Mouse (Mus musculus): Measurements from ENCODE around the gene Ric1. TPM values are rescaled to one million over a fixed set of nuclear protein-coding genes. Genes with fewer than 3 reads are reported as not detected.
"Not testable (repeated sequence)": the region's sequence is repeated elsewhere in the genome, so short reads cannot be mapped to it uniquely, and the experiment has no call there.

The Ric1 gene
- polyA plus RNA-seq, 1 experiment, result 28.9 TPM

DNA sequence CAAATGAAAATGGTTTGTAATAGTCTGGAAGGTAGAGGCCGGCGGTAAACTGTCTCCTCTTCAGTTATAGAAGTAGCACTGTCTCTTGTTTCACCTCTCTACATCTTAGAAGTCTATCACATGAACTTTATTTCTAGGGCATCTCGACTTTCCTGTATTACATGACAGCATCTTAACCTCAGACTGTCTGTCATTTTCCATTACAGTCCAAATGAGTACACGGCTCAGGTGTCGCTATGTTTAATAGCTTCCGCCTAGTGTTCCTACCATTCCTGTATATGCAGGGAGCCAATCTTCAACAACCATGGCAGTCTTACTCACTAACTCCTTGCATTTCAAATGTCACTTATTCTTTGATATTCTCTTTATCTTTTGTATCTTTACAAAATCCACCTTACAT is 21.9 kb downstream of the Ric1 start:
- H3K4me1 ChIP-seq (ENCODE audit: control insufficient read depth, insufficient read depth, low read length), result no peaks in the 10 kb centered on the region
- H3K4me3 ChIP-seq (ENCODE audit: insufficient read depth, low read length), result no peak overlapping the region
- no peak overlapping the region for H3K27ac ChIP-seq (ENCODE audit: insufficient read depth, low read length)
- no peak for TF ChIP-seq CTCF (IDR thresholded peaks at IDR 0.05; ENCODE audit: extremely low read depth, insufficient read depth, low read length)
- no peak for TF ChIP-seq POLR2A (IDR thresholded peaks at IDR 0.05; ENCODE audit: extremely low read depth, insufficient read depth, low read length)

DNA sequence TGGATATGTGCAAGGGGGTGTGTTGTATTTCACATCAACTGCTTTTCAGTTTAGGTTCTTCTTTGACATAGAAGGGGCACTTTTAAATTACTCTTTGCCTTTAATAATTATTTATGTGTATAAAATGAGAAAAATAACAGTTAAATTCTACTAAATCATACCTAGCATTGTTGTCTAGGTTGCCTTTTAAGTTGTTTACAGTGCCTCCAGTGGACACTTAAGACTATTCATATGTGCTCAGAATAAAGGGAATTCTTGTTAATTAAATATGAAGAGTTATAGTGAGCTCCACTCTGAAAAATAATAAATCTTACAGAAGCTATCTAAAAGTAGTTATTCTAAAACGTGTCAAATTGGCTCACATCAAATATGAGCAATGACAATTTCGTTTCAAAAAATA is 28.5 kb downstream of the Ric1 start:
- H3K4me3 ChIP-seq (ENCODE audit: insufficient read depth, low read length), result no peak overlapping the region
- no peak for TF ChIP-seq POLR2A (IDR thresholded peaks at IDR 0.05; ENCODE audit: extremely low read depth, insufficient read depth, low read length)
- TF ChIP-seq CTCF (IDR thresholded peaks at IDR 0.05; ENCODE audit: extremely low read depth, insufficient read depth, low read length), result no peak
- H3K27ac ChIP-seq (ENCODE audit: insufficient read depth, low read length), result no peak overlapping the region
- H3K4me1 ChIP-seq (ENCODE audit: control insufficient read depth, insufficient read depth, low read length), result no peaks in the 10 kb centered on the region

DNA sequence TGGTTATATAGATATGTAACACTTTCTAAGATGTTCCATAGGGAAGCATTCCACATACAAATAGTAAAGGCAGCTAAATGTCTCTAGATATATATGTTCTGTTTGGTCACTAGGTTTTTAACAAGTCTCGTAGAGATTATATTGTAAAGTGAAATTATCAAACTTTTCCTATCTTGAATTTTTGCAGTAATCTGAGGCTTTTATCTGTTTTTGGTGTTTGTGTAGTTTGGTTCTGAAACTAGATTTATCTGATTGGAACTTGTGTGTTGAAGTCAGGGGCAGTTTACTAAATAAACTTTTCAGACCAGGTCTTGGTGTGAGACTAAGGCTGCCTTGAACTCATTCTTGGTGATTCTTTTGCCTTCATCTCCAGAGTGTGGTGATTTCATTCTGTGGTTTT is 29.0 kb downstream of the Ric1 start:
- Histone ChIP-seq H3K4me3 (ENCODE audit: insufficient read depth, low read length) (no peak overlapping the region), H3K4me1 (ENCODE audit: control insufficient read depth, insufficient read depth, low read length) (no peaks in the 10 kb centered on the region), H3K27ac (ENCODE audit: insufficient read depth, low read length) (no peak overlapping the region)
- no peak for TF ChIP-seq CTCF (IDR thresholded peaks at IDR 0.05; ENCODE audit: extremely low read depth, insufficient read depth, low read length)
- no peak for TF ChIP-seq POLR2A (IDR thresholded peaks at IDR 0.05; ENCODE audit: extremely low read depth, insufficient read depth, low read length)

DNA sequence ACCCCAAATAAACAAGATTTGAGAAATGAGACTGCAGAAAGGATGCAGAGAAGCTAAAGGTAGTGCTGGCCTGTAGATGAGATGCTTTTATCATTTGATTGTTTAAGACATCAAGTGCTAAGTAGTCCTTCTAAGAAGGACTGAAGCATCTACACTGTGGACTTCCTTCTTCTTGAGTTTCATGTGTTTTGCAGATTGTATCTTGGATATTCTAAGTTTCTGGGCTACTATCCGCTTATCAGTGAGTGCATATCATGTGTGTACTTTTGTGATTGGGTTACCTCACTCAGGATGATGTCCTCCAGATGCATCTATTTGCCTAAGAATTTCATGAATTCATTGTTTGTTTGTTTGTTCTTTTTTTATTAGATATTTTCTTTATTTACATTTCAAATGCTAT is 29.9 kb downstream of the Ric1 start:
- not testable (repeated sequence) for H3K4me1 ChIP-seq (ENCODE audit: control insufficient read depth, insufficient read depth, low read length); H3K27ac ChIP-seq (ENCODE audit: insufficient read depth, low read length); H3K4me3 ChIP-seq (ENCODE audit: insufficient read depth, low read length)

DNA sequence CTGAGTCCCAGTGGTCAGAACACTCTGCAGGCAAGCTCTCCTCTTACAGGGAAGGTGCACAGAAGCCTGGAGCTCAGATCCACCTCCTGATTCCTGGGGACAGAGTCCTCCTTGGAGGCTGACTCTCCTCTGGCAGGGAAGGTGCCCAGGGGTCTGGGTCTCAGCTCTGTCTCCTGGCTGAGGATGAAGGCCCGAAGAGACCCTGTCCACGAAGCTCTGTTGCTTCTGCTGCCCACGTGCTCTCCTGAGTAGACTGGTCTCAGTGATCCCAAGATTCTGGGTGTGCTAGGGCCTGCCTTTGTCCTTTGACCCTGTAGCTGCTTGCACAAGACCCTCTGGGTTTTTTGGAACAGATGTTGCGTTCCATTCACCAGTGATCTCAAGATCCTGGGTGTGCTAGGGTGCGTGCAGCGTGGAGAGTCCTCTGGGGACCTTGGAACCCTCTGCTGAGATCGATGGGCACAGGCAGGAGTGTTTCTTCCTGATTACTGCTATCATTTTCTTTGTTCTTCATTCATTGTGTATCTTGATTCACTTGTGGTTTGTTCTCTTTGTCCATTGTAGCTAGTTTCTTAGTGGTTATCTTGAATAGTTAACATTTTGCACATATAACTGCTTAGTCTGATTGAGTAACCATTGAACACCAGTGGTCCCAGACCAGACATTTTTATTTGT is 35.2 kb downstream of the Ric1 start:
- not testable (repeated sequence) for H3K4me1 ChIP-seq (ENCODE audit: control insufficient read depth, insufficient read depth, low read length); H3K27ac ChIP-seq (ENCODE audit: insufficient read depth, low read length); H3K4me3 ChIP-seq (ENCODE audit: insufficient read depth, low read length)

DNA sequence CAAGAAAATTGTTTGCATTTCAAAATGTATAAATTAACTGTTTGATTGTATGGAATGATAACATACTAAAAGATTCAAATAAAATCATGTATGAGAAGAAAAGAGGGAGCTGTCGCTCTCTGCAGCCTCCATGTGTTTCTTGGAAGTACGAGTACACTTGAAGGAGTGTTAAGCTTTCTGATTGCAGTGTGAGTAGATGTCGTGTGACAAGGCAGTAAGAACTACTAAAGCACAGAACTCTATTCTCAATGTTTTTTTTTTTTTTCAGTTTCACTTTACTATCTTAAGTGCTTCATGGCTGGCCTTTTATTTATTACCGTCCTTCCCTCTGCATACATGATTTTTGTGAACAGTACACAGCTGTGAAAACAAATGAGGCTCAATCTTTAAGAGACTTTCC is 40.1 kb downstream of the Ric1 start:
- H3K4me3 ChIP-seq (ENCODE audit: insufficient read depth, low read length), result no peak overlapping the region
- TF ChIP-seq POLR2A (IDR thresholded peaks at IDR 0.05; ENCODE audit: extremely low read depth, insufficient read depth, low read length) (no peak), CTCF (IDR thresholded peaks at IDR 0.05; ENCODE audit: extremely low read depth, insufficient read depth, low read length) (no peak)
- no peak overlapping the region for H3K27ac ChIP-seq (ENCODE audit: insufficient read depth, low read length)
- no peaks in the 10 kb centered on the region for H3K4me1 ChIP-seq (ENCODE audit: control insufficient read depth, insufficient read depth, low read length)

DNA sequence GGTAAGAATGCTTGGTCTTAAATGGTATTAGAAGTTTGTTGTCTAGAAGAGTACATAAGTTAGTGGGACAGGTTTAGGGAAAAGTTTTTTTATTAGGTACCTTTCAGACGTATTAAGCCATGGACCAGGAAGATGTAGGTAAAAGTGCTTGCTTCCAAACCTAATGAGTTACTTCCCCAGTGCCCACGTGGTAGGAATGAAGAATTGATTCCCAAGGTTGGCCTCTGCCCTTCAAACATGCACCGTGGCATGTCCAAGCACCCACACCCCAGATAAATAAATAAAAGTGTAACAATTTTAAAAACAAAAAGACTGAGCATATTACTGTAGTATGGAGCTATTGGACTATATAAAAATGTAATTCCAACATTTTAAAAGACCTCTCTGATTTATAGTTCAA is 40.5 kb downstream of the Ric1 start:
- TF ChIP-seq CTCF (IDR thresholded peaks at IDR 0.05; ENCODE audit: extremely low read depth, insufficient read depth, low read length) (no peak), POLR2A (IDR thresholded peaks at IDR 0.05; ENCODE audit: extremely low read depth, insufficient read depth, low read length) (no peak)
- H3K27ac ChIP-seq (ENCODE audit: insufficient read depth, low read length), result no peak overlapping the region

DNA sequence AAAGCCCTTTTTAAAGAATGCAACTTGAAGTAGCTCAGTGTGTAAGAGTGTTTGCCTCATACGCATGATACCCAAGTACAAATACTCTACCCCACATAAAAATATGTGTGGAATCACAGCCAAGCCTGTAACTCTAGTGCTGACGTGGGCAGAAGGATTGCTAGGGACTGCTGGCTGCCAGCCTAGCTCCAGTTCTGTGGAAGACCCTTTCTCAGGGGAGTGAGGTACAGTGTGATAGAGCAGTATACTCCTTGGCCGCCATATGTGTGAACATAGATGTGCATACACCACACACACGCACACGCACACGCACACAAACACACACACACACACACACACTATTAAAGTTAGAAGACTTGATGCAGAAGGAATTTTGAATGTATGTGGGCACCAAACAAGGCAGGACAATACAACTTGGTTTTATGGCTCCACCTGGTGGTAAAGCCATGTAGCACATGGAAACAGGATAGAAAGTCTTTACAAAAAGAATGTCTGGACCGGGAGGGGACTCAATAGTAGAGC is 41.2 kb downstream of the Ric1 start:
- no peak overlapping the region for H3K4me3 ChIP-seq (ENCODE audit: insufficient read depth, low read length)
- H3K4me1 ChIP-seq (ENCODE audit: control insufficient read depth, insufficient read depth, low read length), result no peaks in the 10 kb centered on the region
- H3K27ac ChIP-seq (ENCODE audit: insufficient read depth, low read length), result no peak overlapping the region
- peak; percentile 70 for TF ChIP-seq CTCF (IDR thresholded peaks at IDR 0.05; ENCODE audit: extremely low read depth, insufficient read depth, low read length)
- no peak for TF ChIP-seq POLR2A (IDR thresholded peaks at IDR 0.05; ENCODE audit: extremely low read depth, insufficient read depth, low read length)

More for the DNA sequence above, 40.5 kb downstream of the Ric1 start:
- H3K4me1 ChIP-seq (ENCODE audit: control insufficient read depth, insufficient read depth, low read length), result no peaks in the 10 kb centered on the region
- no peak overlapping the region for H3K4me3 ChIP-seq (ENCODE audit: insufficient read depth, low read length)

DNA sequence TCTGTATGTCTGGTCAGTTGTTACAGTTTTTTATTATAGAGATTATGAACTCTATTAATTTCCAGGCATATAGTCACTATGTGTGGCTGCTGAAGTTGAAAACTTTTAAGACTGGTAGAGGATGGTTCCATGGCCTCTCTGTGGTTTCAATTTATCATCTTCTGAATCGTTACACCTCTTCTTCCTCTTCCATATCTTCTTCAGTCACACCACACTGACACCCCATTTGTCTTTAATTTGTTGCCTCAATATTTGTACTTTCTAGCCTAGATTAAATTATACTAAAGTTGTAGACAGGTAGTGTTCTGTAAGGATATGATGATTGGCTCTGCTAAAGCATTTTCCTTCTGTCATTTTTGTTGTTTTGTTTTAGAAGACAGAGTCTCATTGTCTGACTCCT is 44.4 kb downstream of the Ric1 start:
- TF ChIP-seq POLR2A (IDR thresholded peaks at IDR 0.05; ENCODE audit: extremely low read depth, insufficient read depth, low read length), result no peak
- TF ChIP-seq CTCF (IDR thresholded peaks at IDR 0.05; ENCODE audit: extremely low read depth, insufficient read depth, low read length), result no peak
- no peak overlapping the region for H3K27ac ChIP-seq (ENCODE audit: insufficient read depth, low read length)
- no peaks in the 10 kb centered on the region for H3K4me1 ChIP-seq (ENCODE audit: control insufficient read depth, insufficient read depth, low read length)
- H3K4me3 ChIP-seq (ENCODE audit: insufficient read depth, low read length), result no peak overlapping the region

DNA sequence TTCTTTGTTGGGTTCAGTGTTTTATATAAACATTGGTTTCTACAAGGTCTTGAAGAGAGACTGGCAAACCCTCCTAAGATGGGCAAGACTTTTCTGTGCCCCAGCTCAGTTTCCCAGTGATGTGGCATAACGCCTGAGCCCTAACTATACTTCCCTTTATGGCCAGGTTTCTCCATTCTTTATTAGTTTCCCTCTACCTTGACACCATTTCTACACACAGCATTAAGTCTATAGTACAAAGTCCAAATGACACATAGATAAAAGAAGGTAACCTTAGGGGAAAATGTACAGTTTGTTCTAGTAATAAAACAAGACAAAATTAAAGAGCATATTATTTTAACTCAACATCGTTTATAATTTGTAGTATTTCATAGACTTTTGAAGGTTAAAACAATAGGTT is 60.4 kb downstream of the Ric1 start:
- no peak overlapping the region for H3K4me3 ChIP-seq (ENCODE audit: insufficient read depth, low read length)
- no peaks in the 10 kb centered on the region for H3K4me1 ChIP-seq (ENCODE audit: control insufficient read depth, insufficient read depth, low read length)
- H3K27ac ChIP-seq (ENCODE audit: insufficient read depth, low read length), result no peak overlapping the region
- TF ChIP-seq CTCF (IDR thresholded peaks at IDR 0.05; ENCODE audit: extremely low read depth, insufficient read depth, low read length), result no peak

DNA sequence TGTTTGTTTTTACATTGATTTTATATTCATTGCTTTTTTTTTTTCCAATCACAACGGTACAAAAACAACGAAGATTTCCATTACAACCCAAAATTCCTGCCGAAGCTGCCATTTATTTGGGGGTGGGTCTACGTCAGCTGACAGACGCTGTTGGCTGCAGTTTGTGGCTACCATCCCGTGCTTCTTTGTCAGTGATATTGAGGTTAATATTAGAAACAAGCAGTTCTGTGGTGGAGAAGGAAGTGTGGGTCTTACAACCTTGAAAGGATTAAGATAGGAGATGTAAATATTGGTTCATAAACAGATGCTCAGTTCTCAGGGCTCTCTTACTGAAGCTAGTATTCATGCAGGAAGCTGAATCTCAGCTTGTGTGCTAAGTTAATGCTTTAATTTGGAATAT is 61.7 kb downstream of the Ric1 start:
- TF ChIP-seq POLR2A (IDR thresholded peaks at IDR 0.05; ENCODE audit: extremely low read depth, insufficient read depth, low read length), result no peak
- no peak for TF ChIP-seq CTCF (IDR thresholded peaks at IDR 0.05; ENCODE audit: extremely low read depth, insufficient read depth, low read length)
- Histone ChIP-seq H3K4me1 (ENCODE audit: control insufficient read depth, insufficient read depth, low read length) (no peaks in the 10 kb centered on the region), H3K27ac (ENCODE audit: insufficient read depth, low read length) (no peak overlapping the region), H3K4me3 (ENCODE audit: insufficient read depth, low read length) (no peak overlapping the region)

DNA sequence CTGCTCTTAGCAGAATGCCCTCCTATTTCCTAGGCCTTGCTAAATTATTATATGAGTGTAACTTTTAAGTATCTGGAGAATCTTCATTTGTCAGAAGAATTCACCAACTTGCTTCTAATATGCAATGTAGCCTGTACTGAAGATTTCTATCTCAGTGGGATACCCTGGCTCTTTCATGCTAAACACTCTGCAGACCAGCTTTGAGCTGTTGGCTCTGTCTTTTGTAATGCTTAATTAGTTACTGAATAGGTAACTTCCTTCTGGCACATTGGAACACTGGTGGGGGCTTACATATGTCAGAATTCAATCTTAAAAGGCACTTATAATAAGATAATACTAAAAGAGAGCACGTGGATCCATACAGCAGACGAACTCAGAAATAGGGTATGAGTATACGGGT is 71.7 kb downstream of the Ric1 start:
- not testable (repeated sequence) for H3K4me3 ChIP-seq (ENCODE audit: insufficient read depth, low read length); H3K27ac ChIP-seq (ENCODE audit: insufficient read depth, low read length); H3K4me1 ChIP-seq (ENCODE audit: control insufficient read depth, insufficient read depth, low read length)
